Mouse (Mus musculus) left cerebral cortex, postnatal 36 days (tissue): ENCODE results near the gene Tcstv3. TPM values are rescaled to one million over a fixed set of nuclear protein-coding genes. Genes with fewer than 3 reads are reported as not detected.
"Not testable (repeated sequence)": the region's sequence is repeated elsewhere in the genome, so short reads cannot be mapped to it uniquely, and the experiment has no call there.

Source experiments
- DNase-seq, 2 experiments: peaks; one replicate each; pipeline ENCODE4 v3.0.0; 2021 to 2022; ENCODE audit warnings: low spot score in 2 of 2, mixed read lengths in 1 of 2
- intact Hi-C: fragments of 180-260 bp; cut with DNase I; formaldehyde crosslinking; loops from one replicate; pipeline ENCODE4 v1.15.1; 2025
- total RNA-seq, 2 experiments: library from RNA; stranded (reverse); gene quantifications; 2 replicates each; pipeline ENCODE4 v1.2.3; 2021

The Tcstv3 gene
- not detected for total RNA-seq

- intact Hi-C loops, DNase-seq: not testable (repeated sequence)
These were observed at the start of gene Tcstv3 for GRCm38 (mm10) chr13:120316578-120316977. TSS of gene Tcstv3 (plus strand) at chr13:120316878.

- DNase-seq, intact Hi-C loops: not testable (repeated sequence)
These were observed 38.8 kb upstream of the Tcstv3 start for GRCm38 (mm10) chr13:120277837-120278236.

- no peak for DNase-seq
- intact Hi-C loops = no loop called here
These were observed 37.9 kb upstream of the Tcstv3 start for GRCm38 (mm10) chr13:120278784-120279183.

DNA sequence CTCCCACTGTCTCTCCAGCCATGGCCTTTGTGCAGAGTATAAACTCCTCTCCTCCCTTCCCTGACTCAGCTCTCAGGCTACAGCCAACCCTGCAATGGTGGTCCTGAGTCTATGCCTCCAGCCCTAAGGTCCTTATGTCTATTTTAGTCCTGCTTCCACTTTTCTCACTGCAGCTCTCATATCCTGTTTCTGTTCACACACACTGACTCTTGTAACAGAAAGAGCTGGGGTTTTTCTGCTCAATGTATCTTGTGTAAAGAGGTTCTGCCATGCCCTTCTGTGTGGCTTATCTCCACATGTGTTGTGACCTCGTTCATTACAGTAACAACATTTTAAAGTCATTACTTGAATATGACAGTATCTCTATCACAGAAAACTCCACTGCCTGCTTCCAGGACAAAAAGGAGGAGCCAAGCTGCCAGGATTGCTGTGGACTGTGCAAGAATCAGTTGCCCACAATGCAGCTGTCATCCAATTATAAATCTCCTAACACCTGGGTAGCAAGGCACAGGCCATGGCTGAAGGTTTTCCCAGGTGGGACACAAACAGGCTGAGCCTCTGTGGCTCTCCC, 17.3 kb upstream of the Tcstv3 start:
- intact Hi-C loops = no loop called here
- DNase-seq = no peak

- no peak for DNase-seq
- intact Hi-C loops = no loop called here
These were observed 16.7 kb upstream of the Tcstv3 start, which contains the start of gene BC147527 for GRCm38 (mm10) chr13:120299991-120300442. TSS of gene BC147527 (plus strand) at chr13:120300392.

DNA sequence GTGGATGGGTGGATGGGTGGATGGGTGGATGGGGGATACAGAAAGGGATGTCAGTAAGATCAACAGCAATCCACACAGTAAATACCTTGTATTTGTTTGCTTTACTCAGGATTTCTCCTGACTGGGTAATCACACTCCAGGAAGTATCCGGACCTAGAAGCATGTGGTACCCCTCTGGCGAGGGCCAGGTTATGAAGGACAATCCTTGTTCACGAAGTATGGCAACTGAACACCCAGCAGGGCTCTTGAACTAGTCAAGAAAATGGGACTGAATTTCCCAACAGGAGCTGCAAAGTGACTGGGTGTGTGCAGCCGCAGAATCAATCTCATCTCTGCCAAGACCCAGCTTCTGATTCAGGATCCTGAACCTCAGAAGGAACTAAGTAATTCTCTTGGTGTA, 15.8 kb upstream of the Tcstv3 start:
- no peak for DNase-seq
- intact Hi-C loops = no loop called here

- intact Hi-C loops = no loop called here
- DNase-seq = no peak
These were observed 5.9 kb upstream of the Tcstv3 start for GRCm38 (mm10) chr13:120310749-120311148.

DNA sequence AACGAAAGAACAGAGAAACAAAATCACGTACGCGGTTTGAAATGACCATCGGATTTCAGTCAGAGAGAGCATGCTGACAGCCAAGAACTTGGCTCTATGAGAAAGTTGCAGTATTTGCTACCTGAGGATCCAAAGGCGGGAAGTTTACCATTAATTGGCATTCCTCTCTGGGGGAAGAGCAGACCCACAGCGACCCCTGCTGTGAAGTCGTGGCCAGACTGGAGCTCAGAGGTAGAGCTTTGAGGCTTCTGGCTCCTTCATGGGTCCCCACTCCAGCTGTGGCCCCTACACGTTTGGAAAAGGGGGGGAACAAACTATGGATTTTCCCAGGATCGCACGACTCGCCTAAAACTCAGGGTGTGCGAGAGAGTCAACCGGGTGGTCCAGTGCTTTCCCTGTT, 3.1 kb upstream of the Tcstv3 start:
- DNase-seq = no peak
- intact Hi-C loops = no loop called here

DNA sequence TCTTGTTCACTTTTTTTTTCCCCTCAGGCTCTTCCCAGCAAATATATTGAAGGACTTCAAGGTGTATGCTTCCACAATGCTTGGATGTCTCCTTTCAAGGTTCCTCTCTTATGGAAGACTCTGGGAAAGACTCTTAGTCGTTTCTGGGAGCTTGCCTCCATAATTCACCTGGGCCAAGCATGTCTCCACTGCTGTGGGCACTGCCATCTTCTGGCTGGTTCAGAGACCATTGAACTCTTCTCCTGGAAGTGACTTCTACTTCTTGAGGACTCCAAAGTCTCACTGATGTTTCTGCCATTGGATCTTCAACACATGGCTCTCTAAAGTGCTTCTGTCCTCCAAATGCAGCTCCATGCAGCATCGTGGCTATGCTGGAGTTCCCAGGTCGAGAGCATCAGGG, 3.5 kb downstream of the Tcstv3 start:
- DNase-seq = no peak
- intact Hi-C loops = no loop called here

DNA sequence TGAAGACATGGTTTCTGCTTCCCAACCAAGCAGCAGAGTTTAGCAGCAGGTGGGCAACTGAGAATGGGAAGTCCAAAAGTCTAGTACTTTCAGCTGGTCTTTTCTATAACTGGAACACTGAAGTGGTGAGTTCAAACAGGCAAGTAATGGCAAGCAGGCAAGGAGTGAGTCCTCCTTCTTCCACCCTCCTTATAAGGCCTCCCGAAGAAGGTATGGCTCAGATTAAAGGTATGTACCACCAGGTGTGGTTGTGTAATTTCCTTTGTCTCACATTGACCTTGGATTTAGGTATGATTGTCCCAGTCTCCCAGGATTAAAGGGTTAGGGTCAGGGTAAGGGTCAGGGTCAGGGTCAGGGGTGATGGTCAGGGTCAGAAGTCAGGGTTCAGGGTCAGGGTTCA, 4.0 kb downstream of the Tcstv3 start:
- no peak for DNase-seq
- intact Hi-C loops = no loop called here

Other genes starting within 250 kb of the Tcstv3 start
- not detected for gene Gm20767, start 176.6 kb upstream of the Tcstv3 start, total RNA-seq
- not detected for gene Gm21818, start 144.4 kb upstream of the Tcstv3 start, total RNA-seq
- not detected for gene Gm21762, start 100.9 kb upstream of the Tcstv3 start, total RNA-seq
- not detected for gene Gm21731, start 77.8 kb upstream of the Tcstv3 start, total RNA-seq
- gene AF067061, start 53.8 kb upstream of the Tcstv3 start, total RNA-seq = not detected
- not detected for gene BC147527, start 16.5 kb upstream of the Tcstv3 start, total RNA-seq